Mouse (Mus musculus) ovary, adult 18-20 months (tissue): Measurements from ENCODE around the gene 4930442H23Rik.
"Not testable (repeated sequence)": the region's sequence is repeated elsewhere in the genome, so short reads cannot be mapped to it uniquely, and the experiment has no call there.

Source experiments
- DNase-seq: peaks from one replicate; pipeline ENCODE4 v3.0.0; 2022; ENCODE audit warnings: low spot score, mixed read lengths

The 4930442H23Rik gene

GRCm38 (mm10) chr10:81197305-81197704 is 13.7 kb upstream of the 4930442H23Rik start:
- no peak for DNase-seq

GRCm38 (mm10) chr10:81196470-81197065 is 12.9 kb upstream of the 4930442H23Rik start:
- DNase-seq, result no peak

- DNase-seq, result no peak
Observed at GRCm38 (mm10) chr10:81195300-81195699, 11.7 kb upstream of the 4930442H23Rik start.

- no peak for DNase-seq
Observed at GRCm38 (mm10) chr10:81193991-81194774, 10.5 kb upstream of the 4930442H23Rik start.

- DNase-seq, result no peak
Observed at GRCm38 (mm10) chr10:81192968-81193501, 9.4 kb upstream of the 4930442H23Rik start.

GRCm38 (mm10) chr10:81192270-81192967 is 8.8 kb upstream of the 4930442H23Rik start:
- peak; percentile 73 for DNase-seq

GRCm38 (mm10) chr10:81191342-81191982 is 7.8 kb upstream of the 4930442H23Rik start:
- DNase-seq, result no peak

- no peak for DNase-seq
Observed at GRCm38 (mm10) chr10:81190912-81191321, 7.3 kb upstream of the 4930442H23Rik start.

GRCm38 (mm10) chr10:81190236-81190911 is 6.7 kb upstream of the 4930442H23Rik start:
- DNase-seq, result no peak

- no peak for DNase-seq
Observed at GRCm38 (mm10) chr10:81189821-81190220, 6.2 kb upstream of the 4930442H23Rik start.

GRCm38 (mm10) chr10:81187161-81187560 is 3.5 kb upstream of the 4930442H23Rik start:
- no peak for DNase-seq

GRCm38 (mm10) chr10:81184765-81185164 is 1.1 kb upstream of the 4930442H23Rik start:
- DNase-seq, result no peak

GRCm38 (mm10) chr10:81182336-81183333 is 1.0 kb downstream of the 4930442H23Rik start, which contains the start of gene Dapk3:
Gene Dapk3, plus strand, starts transcription at chr10:81183005.
- DNase-seq, result peak; percentile 97

- DNase-seq, result not testable (repeated sequence)
Observed at GRCm38 (mm10) chr10:81181860-81182259, 1.8 kb downstream of the 4930442H23Rik start.

- no peak for DNase-seq
Observed at GRCm38 (mm10) chr10:81180946-81181345, 2.7 kb downstream of the 4930442H23Rik start.

- DNase-seq, result no peak
Observed at GRCm38 (mm10) chr10:81179451-81180342, 4.0 kb downstream of the 4930442H23Rik start.

- DNase-seq, result no peak
Observed at GRCm38 (mm10) chr10:81178927-81179326, 4.7 kb downstream of the 4930442H23Rik start.

- no peak for DNase-seq
Observed at GRCm38 (mm10) chr10:81177958-81178712, 5.5 kb downstream of the 4930442H23Rik start.
